Mouse (Mus musculus): ENCODE data around the gene Cmss1. TPM values are rescaled to one million over a fixed set of nuclear protein-coding genes. Genes with fewer than 3 reads are reported as not detected.

The Cmss1 gene
- polyA plus RNA-seq, 1 experiment, result 2.8 TPM

- no peak for TF ChIP-seq TAL1 (IDR thresholded peaks at IDR 0.05; ENCODE audit: low read length)
- TF ChIP-seq GATA1 (IDR thresholded peaks at IDR 0.05; ENCODE audit: low read length), result no peak
- no peaks in the 10 kb centered on the region for H3K4me1 ChIP-seq (ENCODE audit: control insufficient read depth)
- no peak overlapping the region for H3K4me3 ChIP-seq (replicated peaks)
- no peaks in the 10 kb centered on the region for H3K27me3 ChIP-seq (ENCODE audit: control insufficient read depth)
- no peaks in the 10 kb centered on the region for H3K9me3 ChIP-seq (ENCODE audit: control insufficient read depth, low read length)
- no peaks in the 10 kb centered on the region for H3K36me3 ChIP-seq (ENCODE audit: control insufficient read depth)
Measured at GRCm38 (mm10) chr16:57433671-57434070, 173.0 kb downstream of the Cmss1 start.

- Histone ChIP-seq H3K36me3 (ENCODE audit: control insufficient read depth) (no peaks in the 10 kb centered on the region), H3K27me3 (ENCODE audit: control insufficient read depth) (no peaks in the 10 kb centered on the region), H3K4me3 (replicated peaks) (no peak overlapping the region), H3K9me3 (ENCODE audit: control insufficient read depth, low read length) (no peaks in the 10 kb centered on the region), H3K4me1 (ENCODE audit: control insufficient read depth) (no peaks in the 10 kb centered on the region)
- TF ChIP-seq GATA1 (IDR thresholded peaks at IDR 0.05; ENCODE audit: low read length), result no peak
- TF ChIP-seq TAL1 (IDR thresholded peaks at IDR 0.05; ENCODE audit: low read length), result no peak
Measured at GRCm38 (mm10) chr16:57433173-57433572, 173.5 kb downstream of the Cmss1 start.

- no peaks in the 10 kb centered on the region for H3K36me3 ChIP-seq (ENCODE audit: control insufficient read depth)
- TF ChIP-seq GATA1 (IDR thresholded peaks at IDR 0.05; ENCODE audit: low read length) (no peak), TAL1 (IDR thresholded peaks at IDR 0.05; ENCODE audit: low read length) (no peak)
- no peaks in the 10 kb centered on the region for H3K9me3 ChIP-seq (ENCODE audit: control insufficient read depth, low read length)
- H3K4me3 ChIP-seq (replicated peaks), result no peak overlapping the region
- H3K27me3 ChIP-seq (ENCODE audit: control insufficient read depth), result no peaks in the 10 kb centered on the region
- no peaks in the 10 kb centered on the region for H3K4me1 ChIP-seq (ENCODE audit: control insufficient read depth)
Measured at GRCm38 (mm10) chr16:57431294-57431693, 175.4 kb downstream of the Cmss1 start.

- TF ChIP-seq GATA1 (IDR thresholded peaks at IDR 0.05; ENCODE audit: low read length) (no peak), TAL1 (IDR thresholded peaks at IDR 0.05; ENCODE audit: low read length) (no peak)
- no peaks in the 10 kb centered on the region for H3K4me1 ChIP-seq (ENCODE audit: control insufficient read depth)
- H3K27me3 ChIP-seq (ENCODE audit: control insufficient read depth), result no peaks in the 10 kb centered on the region
- no peaks in the 10 kb centered on the region for H3K36me3 ChIP-seq (ENCODE audit: control insufficient read depth)
- no peak overlapping the region for H3K4me3 ChIP-seq (replicated peaks)
- no peaks in the 10 kb centered on the region for H3K9me3 ChIP-seq (ENCODE audit: control insufficient read depth, low read length)
Measured at GRCm38 (mm10) chr16:57428977-57429376, 177.7 kb downstream of the Cmss1 start.

GRCm38 (mm10) chr16:57427516-57428285, 179.0 kb downstream of the Cmss1 start:
- no peak overlapping the region for H3K4me3 ChIP-seq (replicated peaks)
- no peaks in the 10 kb centered on the region for H3K4me1 ChIP-seq (ENCODE audit: control insufficient read depth)
- TF ChIP-seq TAL1 (IDR thresholded peaks at IDR 0.05; ENCODE audit: low read length), result no peak
- no peak for TF ChIP-seq GATA1 (IDR thresholded peaks at IDR 0.05; ENCODE audit: low read length)
- H3K9me3 ChIP-seq (ENCODE audit: control insufficient read depth, low read length), result no peaks in the 10 kb centered on the region
- H3K36me3 ChIP-seq (ENCODE audit: control insufficient read depth), result no peaks in the 10 kb centered on the region
- H3K27me3 ChIP-seq (ENCODE audit: control insufficient read depth), result no peaks in the 10 kb centered on the region

GRCm38 (mm10) chr16:57426680-57427079, 180.0 kb downstream of the Cmss1 start:
- Histone ChIP-seq H3K9me3 (ENCODE audit: control insufficient read depth, low read length) (no peaks in the 10 kb centered on the region), H3K4me1 (ENCODE audit: control insufficient read depth) (no peaks in the 10 kb centered on the region), H3K36me3 (ENCODE audit: control insufficient read depth) (no peaks in the 10 kb centered on the region), H3K27me3 (ENCODE audit: control insufficient read depth) (no peaks in the 10 kb centered on the region), H3K4me3 (replicated peaks) (no peak overlapping the region)
- TF ChIP-seq TAL1 (IDR thresholded peaks at IDR 0.05; ENCODE audit: low read length), result no peak
- TF ChIP-seq GATA1 (IDR thresholded peaks at IDR 0.05; ENCODE audit: low read length), result no peak

- TF ChIP-seq GATA1 (IDR thresholded peaks at IDR 0.05; ENCODE audit: low read length), result no peak
- no peak for TF ChIP-seq TAL1 (IDR thresholded peaks at IDR 0.05; ENCODE audit: low read length)
- no peak overlapping the region for H3K4me3 ChIP-seq (replicated peaks)
- no peaks in the 10 kb centered on the region for H3K9me3 ChIP-seq (ENCODE audit: control insufficient read depth, low read length)
- H3K36me3 ChIP-seq (ENCODE audit: control insufficient read depth), result no peaks in the 10 kb centered on the region
- no peaks in the 10 kb centered on the region for H3K4me1 ChIP-seq (ENCODE audit: control insufficient read depth)
- H3K27me3 ChIP-seq (ENCODE audit: control insufficient read depth), result no peaks in the 10 kb centered on the region
Measured at GRCm38 (mm10) chr16:57423001-57423800, 183.5 kb downstream of the Cmss1 start.

GRCm38 (mm10) chr16:57421680-57422417, 184.8 kb downstream of the Cmss1 start:
- TF ChIP-seq TAL1 (IDR thresholded peaks at IDR 0.05; ENCODE audit: low read length) (no peak), GATA1 (IDR thresholded peaks at IDR 0.05; ENCODE audit: low read length) (no peak)
- Histone ChIP-seq H3K27me3 (ENCODE audit: control insufficient read depth) (no peaks in the 10 kb centered on the region), H3K36me3 (ENCODE audit: control insufficient read depth) (no peaks in the 10 kb centered on the region), H3K4me3 (replicated peaks) (no peak overlapping the region), H3K9me3 (ENCODE audit: control insufficient read depth, low read length) (no peaks in the 10 kb centered on the region), H3K4me1 (ENCODE audit: control insufficient read depth) (no peaks in the 10 kb centered on the region)
